ENCODE assay signal across 9 mouse cellular contexts in the genomic region with DNA sequence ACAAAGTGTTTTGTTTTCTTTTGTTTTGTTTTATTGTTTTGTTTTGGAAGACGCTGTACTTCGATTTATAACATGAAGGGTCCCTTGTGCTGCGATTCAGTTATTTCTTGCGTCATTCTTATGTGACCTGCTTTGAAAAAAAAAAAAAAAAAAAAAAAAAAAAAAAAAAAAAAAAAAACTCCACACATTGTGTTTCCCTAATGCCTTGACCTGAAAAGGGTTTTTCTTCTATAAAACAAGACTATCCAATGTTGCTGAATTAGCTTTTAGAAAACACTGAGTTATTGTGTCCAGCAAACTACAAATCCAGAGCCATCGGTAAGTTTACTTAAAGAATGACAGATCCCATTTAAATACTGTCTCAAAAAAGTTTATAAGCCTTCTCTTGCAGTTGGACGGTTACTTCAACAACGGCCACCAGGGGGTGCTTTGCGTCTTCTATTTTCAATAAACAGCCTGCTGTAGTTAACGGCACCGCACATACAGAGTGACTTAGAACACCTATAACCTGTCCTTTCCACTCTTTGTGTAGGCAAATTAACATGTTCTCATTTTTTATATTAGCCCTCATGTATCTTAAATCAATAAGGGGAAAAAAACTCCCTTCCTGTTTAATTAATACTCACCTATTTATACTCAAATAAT.
DNase-seq lines count a peak whose midpoint lies in the region; ATAC-seq and TF ChIP-seq lines count a peak whose summit lies in the region.
"Had no signal": no experiment of that assay in that cellular context is flagged by ENCODE, and none has a peak within 500 bp of the region (broad histone marks: within the 10 kb centered on the region; RNA-seq: fewer than 3 reads in every experiment).

No protein-coding gene starts in this region.

- H3K27ac ChIP-seq in liver, postnatal 0 days (ENCODE audit: low read depth) = no peak overlapping the region
- H3K27ac ChIP-seq: embryonic facial prominence, embryonic 15.5 days had no signal

- peak; percentile 56 for DNase-seq in A20 (ENCODE audit: low read depth, low spot score)
- peak; percentile 77 for DNase-seq in adipocyte (ENCODE audit: low spot score)
- peak; percentile 94 for DNase-seq in embryo, embryonic 10.5 days (ENCODE audit: low spot score)
- DNase-seq in gastrocnemius, postnatal 4 days (ENCODE audit: low spot score in 2 of 2) = peak; percentile 68 to 84
- DNase-seq in kidney, postnatal 36 days = peak; percentile 82 to 95
- peak; percentile 85 for DNase-seq in liver, postnatal 0 days
- peak; percentile 37 for DNase-seq in ovary, adult 18-20 months (ENCODE audit: low spot score)
- peak; percentile 64 to 85 for DNase-seq in thymus, postnatal 10 days (ENCODE audit: low spot score in 2 of 2)

- no peak for TF ChIP-seq EP300 in liver, postnatal 0 days (IDR thresholded peaks at IDR 0.05; ENCODE audit: low read depth)

- no peak overlapping the region for H3K4me2 ChIP-seq in liver, postnatal 0 days (ENCODE audit: low read depth, low read length)
- H3K4me2 ChIP-seq: embryonic facial prominence, embryonic 15.5 days had no signal

- no peak overlapping the region for H3K4me3 ChIP-seq in liver, postnatal 0 days (ENCODE audit: low read depth, low read length)
- H3K4me3 ChIP-seq: embryonic facial prominence, embryonic 15.5 days had no signal

- TF ChIP-seq CTCF in liver, postnatal 0 days (IDR thresholded peaks at IDR 0.05; ENCODE audit: low read depth) = peak; percentile 74

- H3K27me3 ChIP-seq in liver, postnatal 0 days (ENCODE audit: insufficient read depth, low read length) = no peaks in the 10 kb centered on the region
- H3K27me3 ChIP-seq: embryonic facial prominence, embryonic 15.5 days had no signal

- 12% methylated on average over 10 of the region's 10 CpGs for WGBS in liver, postnatal 0 days (ENCODE audit: insufficient replicate concordance)

- peak; percentile 46; the same call in 1 of the 2 replicates for ATAC-seq in liver, postnatal 0 days

- H3K36me3 ChIP-seq in liver, postnatal 0 days (replicated peaks; ENCODE audit: insufficient read depth, low read length) = no peaks in the 10 kb centered on the region
- H3K36me3 ChIP-seq: embryonic facial prominence, embryonic 15.5 days had no signal

- no peak overlapping the region for H3K9ac ChIP-seq in liver, postnatal 0 days (replicated peaks)
- H3K9ac ChIP-seq: embryonic facial prominence, embryonic 15.5 days had no signal

- H3K4me1 ChIP-seq in liver, postnatal 0 days (ENCODE audit: insufficient read depth) = peaks cover 5% of the 10 kb centered on the region

- no peaks in the 10 kb centered on the region for H3K9me3 ChIP-seq in liver, postnatal 0 days (ENCODE audit: low read length)
- H3K9me3 ChIP-seq: embryonic facial prominence, embryonic 15.5 days had no signal

Comparison
In these comparisons a context has a peak if more than half of its experiments do, and no peak if none do; other contexts are left out.
1. DNase-seq: peak in every context shown above with its lines; median percentile 94 in embryo, embryonic 10.5 days; 88 in kidney, postnatal 36 days; 85 in liver, postnatal 0 days; 77 in adipocyte; 76 in gastrocnemius, postnatal 4 days; 74 in thymus, postnatal 10 days; 56 in A20; 37 in ovary, adult 18-20 months.